Mouse (Mus musculus) brain, adult 2 months (tissue): Measurements from ENCODE around the gene 2210010C04Rik.
"Not testable (repeated sequence)": the region's sequence is repeated elsewhere in the genome, so short reads cannot be mapped to it uniquely, and the experiment has no call there.

Source experiments
- DNase-seq: peaks from one replicate; pipeline ENCODE4 v3.0.0; 2011; ENCODE audit warnings: low read depth, low spot score

2210010C04Rik gene

DNA sequence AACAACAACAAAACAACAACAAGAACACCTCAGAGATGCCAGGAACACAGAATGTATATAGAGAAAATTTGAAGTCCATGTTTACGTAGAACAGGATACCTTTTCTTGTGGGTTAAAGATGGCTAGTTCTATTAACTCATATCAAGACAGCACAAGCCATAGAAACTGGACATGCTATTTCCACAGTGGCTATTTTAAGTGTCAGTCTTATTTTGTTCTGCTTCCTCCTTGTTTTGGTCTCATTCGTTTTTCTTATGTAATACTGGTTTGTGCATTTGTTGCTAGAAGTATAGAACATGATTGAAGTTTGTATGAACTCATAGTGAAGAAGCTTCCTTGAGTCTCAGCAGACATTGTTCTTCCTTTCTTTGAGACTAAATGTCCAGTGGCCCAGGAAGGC, 16.2 kb downstream of the 2210010C04Rik start:
- no peak for DNase-seq

DNA sequence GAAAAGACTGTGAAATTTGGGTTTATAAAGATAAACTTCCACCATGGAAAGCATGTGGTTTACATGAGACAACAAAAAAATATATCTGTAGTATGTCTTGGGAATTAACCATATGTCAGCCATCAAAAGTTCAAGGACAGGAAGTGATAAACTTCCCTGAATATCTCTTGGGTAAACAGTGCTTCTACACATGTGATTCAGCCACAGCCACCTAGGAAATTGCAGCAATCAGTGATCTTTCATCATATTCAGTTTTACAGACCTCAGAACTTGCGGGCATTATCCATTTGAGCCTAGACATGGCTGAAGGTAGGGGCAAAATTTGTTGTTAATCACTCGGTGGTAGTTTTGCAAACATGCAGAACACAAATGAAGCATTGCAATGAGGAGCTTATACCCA, 16.7 kb downstream of the 2210010C04Rik start:
- DNase-seq: no peak

DNA sequence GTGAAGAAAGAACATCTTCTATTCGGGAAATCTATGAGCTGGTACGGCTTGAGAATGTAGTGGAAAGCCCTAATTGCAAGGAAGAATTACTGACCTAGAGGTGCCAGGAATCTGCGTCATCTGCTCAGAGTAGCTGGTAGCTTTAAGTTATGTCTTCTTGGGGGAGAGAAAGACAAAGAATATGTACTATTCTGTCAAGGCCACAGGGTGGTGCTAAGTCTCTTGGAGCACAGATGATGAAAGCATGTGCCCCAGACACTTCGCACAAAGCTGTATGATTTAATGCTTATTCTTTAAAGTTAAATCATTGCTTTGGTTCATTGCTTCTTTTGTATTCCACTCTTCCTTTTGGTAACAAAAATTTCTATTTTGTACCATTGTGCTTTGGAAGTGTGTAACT, 20.2 kb downstream of the 2210010C04Rik start:
- DNase-seq: peak; percentile 51

DNA sequence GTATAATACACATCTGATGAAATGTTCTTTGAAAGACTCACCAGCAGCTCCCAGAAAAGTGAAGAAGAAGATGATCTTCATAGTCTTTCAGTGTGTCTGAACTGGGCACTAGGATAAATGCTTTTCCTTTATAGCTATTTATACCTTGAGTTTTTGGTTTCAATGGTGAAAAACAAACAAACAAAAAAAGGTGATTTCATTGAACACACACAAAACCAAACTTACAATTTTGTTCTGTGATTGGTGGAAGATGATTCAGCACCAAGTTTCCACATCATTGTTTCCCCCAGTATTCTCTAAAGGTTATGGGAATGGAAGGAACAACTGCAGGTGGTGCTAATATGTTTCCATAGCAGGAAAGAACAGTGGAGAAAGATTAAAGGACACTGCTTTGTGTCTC, 35.9 kb downstream of the 2210010C04Rik start, which contains the start of gene Gm2663:
Gm2663 (minus strand) TSS at position 101 of the 400 bp plus-strand sequence.
- not testable (repeated sequence) for DNase-seq
